In the genomic region with DNA sequence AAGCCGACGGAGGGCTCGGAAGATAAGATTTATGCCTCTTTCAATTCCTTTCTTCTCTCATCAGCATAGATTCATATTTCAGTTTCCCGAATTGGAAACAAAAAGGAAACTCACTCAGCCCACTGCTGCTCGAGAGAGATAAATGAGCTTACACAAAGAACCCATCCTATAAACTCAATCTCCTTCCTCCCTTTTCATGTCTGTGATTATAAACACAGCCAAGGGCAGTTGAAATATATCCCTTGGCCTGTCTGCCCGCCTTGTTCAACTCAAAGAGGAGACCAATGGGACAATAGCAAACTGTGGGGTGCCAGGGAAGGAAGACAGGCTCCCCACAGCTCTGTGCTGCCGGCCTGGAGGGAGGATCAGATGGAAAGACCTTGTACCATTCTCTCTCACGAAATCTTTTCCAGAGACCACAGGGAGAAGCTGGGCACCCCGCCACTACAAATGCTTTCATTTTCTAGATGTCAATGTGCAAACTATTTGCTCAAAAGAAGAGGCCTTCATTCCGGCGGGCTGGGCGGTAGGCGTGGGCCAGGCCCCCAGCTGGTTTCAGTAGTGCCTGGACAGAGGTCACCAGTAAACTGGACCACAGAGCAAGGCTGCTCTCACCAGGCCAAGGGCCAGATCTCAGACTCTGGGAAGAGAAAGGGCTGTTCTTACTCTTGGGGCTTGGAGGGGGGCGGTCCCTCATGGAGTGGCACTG, we compare ENCODE assay signal across 11 mouse cellular contexts.
DNase-seq lines count a peak whose midpoint lies in the region; ATAC-seq lines count a peak whose summit lies in the region.
"Had no signal": no experiment of that assay in that cellular context is flagged by ENCODE, and none has a peak within 500 bp of the region (broad histone marks: within the 10 kb centered on the region; RNA-seq: fewer than 3 reads in every experiment).

No protein-coding gene starts in this region.

- 35% methylated on average over 14 of the region's 14 CpGs for WGBS in limb, embryonic 15.5 days
- 50% methylated on average over 14 of the region's 14 CpGs for WGBS in limb, embryonic 10.5 days
- 37% methylated on average over 14 of the region's 14 CpGs for WGBS in kidney, embryonic 14.5 days

- H3K4me1 ChIP-seq in limb, embryonic 15.5 days, result peaks cover 7% of the 10 kb centered on the region
- peaks cover 18% of the 10 kb centered on the region for H3K4me1 ChIP-seq in limb, embryonic 10.5 days
- peaks cover 4% of the 10 kb centered on the region; the same call in 1 of the 2 replicates for H3K4me1 ChIP-seq in kidney, embryonic 14.5 days (ENCODE audit: control insufficient read depth, insufficient read depth, low read length)

- no peak for DNase-seq in limb, embryonic 10.5 days (ENCODE audit: low spot score)
- DNase-seq in cerebellum, adult 9-10 months, result peak; percentile 34
- peak; percentile 28 to 42 for DNase-seq in gastrocnemius, postnatal 36 days
- DNase-seq in lung, postnatal 25 days (ENCODE audit: low spot score), result peak; percentile 64
- DNase-seq in spleen, postnatal 36 days (ENCODE audit: low spot score in 2 of 2), result peak; percentile 4 to 25
- DNase-seq in B cell, adult 2 months, result no peak

- H3K36me3 ChIP-seq in limb, embryonic 15.5 days, result no peaks in the 10 kb centered on the region
- H3K36me3 ChIP-seq in limb, embryonic 10.5 days, result no peaks in the 10 kb centered on the region
- no peaks in the 10 kb centered on the region for H3K36me3 ChIP-seq in kidney, embryonic 14.5 days (ENCODE audit: control insufficient read depth, insufficient read depth, low read length)
- H3K36me3 ChIP-seq: G1E; limb, embryonic 12.5 days had no signal

- H3K27ac ChIP-seq in limb, embryonic 15.5 days, result peak overlapping the region; percentile 43
- H3K27ac ChIP-seq in limb, embryonic 10.5 days, result no peak overlapping the region
- peak overlapping the region; percentile 51 for H3K27ac ChIP-seq in kidney, embryonic 14.5 days (ENCODE audit: low read depth, low read length)
- H3K27ac ChIP-seq: limb, embryonic 12.5 days had no signal

- intact Hi-C loops in gastrocnemius, postnatal 36 days (cut with DNase I), result no loop called here

- ATAC-seq in limb, embryonic 15.5 days (ENCODE audit: insufficient number of reproducible peaks, low FRiP score, low TSS enrichment, low read depth), result no peak
- ATAC-seq in kidney, embryonic 14.5 days (ENCODE audit: low FRiP score, low TSS enrichment), result peak; percentile 47; the same call in 1 of the 2 replicates

- no peak overlapping the region for H3K9ac ChIP-seq in limb, embryonic 15.5 days
- no peak overlapping the region for H3K9ac ChIP-seq in kidney, embryonic 14.5 days (ENCODE audit: low read depth, low read length)
- H3K9ac ChIP-seq: limb, embryonic 12.5 days had no signal

- H3K4me2 ChIP-seq in limb, embryonic 15.5 days, result no peak overlapping the region
- no peak overlapping the region for H3K4me2 ChIP-seq in kidney, embryonic 14.5 days (replicated peaks; ENCODE audit: low read depth, low read length)
- H3K4me2 ChIP-seq: limb, embryonic 12.5 days had no signal

- H3K9me3 ChIP-seq in limb, embryonic 15.5 days, result no peaks in the 10 kb centered on the region
- no peaks in the 10 kb centered on the region for H3K9me3 ChIP-seq in limb, embryonic 10.5 days (replicated peaks)
- H3K9me3 ChIP-seq in kidney, embryonic 14.5 days (ENCODE audit: control insufficient read depth, low read length), result no peaks in the 10 kb centered on the region
- H3K9me3 ChIP-seq: G1E; limb, embryonic 12.5 days had no signal

- H3K4me3 ChIP-seq in limb, embryonic 15.5 days, result no peak overlapping the region
- no peak overlapping the region for H3K4me3 ChIP-seq in limb, embryonic 10.5 days
- H3K4me3 ChIP-seq in kidney, embryonic 14.5 days (ENCODE audit: low read length), result no peak overlapping the region
- H3K4me3 ChIP-seq: erythroblast, embryonic 14.5 days; limb, embryonic 12.5 days had no signal

- no peaks in the 10 kb centered on the region for H3K27me3 ChIP-seq in limb, embryonic 15.5 days
- no peaks in the 10 kb centered on the region for H3K27me3 ChIP-seq in limb, embryonic 10.5 days (ENCODE audit: low read depth, poor library complexity, severe bottlenecking)
- H3K27me3 ChIP-seq in kidney, embryonic 14.5 days (ENCODE audit: control insufficient read depth, insufficient read depth, low read length), result no peaks in the 10 kb centered on the region

Comparison
In these comparisons a context has a peak if more than half of its experiments do, and no peak if none do; other contexts are left out.
1. DNase-seq: peak in cerebellum, adult 9-10 months (single experiment), gastrocnemius, postnatal 36 days (2 of 2), lung, postnatal 25 days (single experiment) and spleen, postnatal 36 days (2 of 2); none in limb, embryonic 10.5 days (single experiment) and B cell, adult 2 months (0 of 2).